Mouse (Mus musculus) C2C12 (cell line): ENCODE results near the gene Trcg1.

Source experiments
- CTCF ChIP-seq: IDR thresholded peaks from one replicate; pipeline ENCODE4 v1.5.1; 2011; ENCODE audit not compliant: control insufficient read depth, insufficient read depth, insufficient read length
- MAX ChIP-seq: IDR thresholded peaks from one replicate; pipeline ENCODE4 v1.6.1; 2011; ENCODE audit warnings: mild to moderate bottlenecking, control low read depth
- MYOD1 ChIP-seq: IDR thresholded peaks from one replicate; pipeline ENCODE4 v1.6.1; 2011; ENCODE audit warnings: low read depth; ENCODE audit not compliant: control insufficient read depth, insufficient read length
- MYOG ChIP-seq: IDR thresholded peaks from one replicate; pipeline ENCODE4 v1.6.1; 2011; ENCODE audit not compliant: control insufficient read depth, insufficient read length; ENCODE audit errors: extremely low read depth
- USF1 ChIP-seq: IDR thresholded peaks from one replicate; pipeline ENCODE4 v1.6.1; 2011; ENCODE audit warnings: low read depth, mild to moderate bottlenecking, control low read depth, moderate library complexity

GRCm38 (mm10) chr9:57214500-57214899 is 21.9 kb upstream of the Trcg1 start:
- TF ChIP-seq CTCF (no peak), USF1 (no peak), MYOD1 (no peak), MAX (no peak), MYOG (no peak)
